Mouse (Mus musculus): ENCODE measurements around the gene Hoxa9. TPM values are rescaled to one million over a fixed set of nuclear protein-coding genes. Genes with fewer than 3 reads are reported as not detected.

Gene Hoxa9
- polyA plus RNA-seq, 1 experiment from 2014 or later, result 0.11 TPM

DNA sequence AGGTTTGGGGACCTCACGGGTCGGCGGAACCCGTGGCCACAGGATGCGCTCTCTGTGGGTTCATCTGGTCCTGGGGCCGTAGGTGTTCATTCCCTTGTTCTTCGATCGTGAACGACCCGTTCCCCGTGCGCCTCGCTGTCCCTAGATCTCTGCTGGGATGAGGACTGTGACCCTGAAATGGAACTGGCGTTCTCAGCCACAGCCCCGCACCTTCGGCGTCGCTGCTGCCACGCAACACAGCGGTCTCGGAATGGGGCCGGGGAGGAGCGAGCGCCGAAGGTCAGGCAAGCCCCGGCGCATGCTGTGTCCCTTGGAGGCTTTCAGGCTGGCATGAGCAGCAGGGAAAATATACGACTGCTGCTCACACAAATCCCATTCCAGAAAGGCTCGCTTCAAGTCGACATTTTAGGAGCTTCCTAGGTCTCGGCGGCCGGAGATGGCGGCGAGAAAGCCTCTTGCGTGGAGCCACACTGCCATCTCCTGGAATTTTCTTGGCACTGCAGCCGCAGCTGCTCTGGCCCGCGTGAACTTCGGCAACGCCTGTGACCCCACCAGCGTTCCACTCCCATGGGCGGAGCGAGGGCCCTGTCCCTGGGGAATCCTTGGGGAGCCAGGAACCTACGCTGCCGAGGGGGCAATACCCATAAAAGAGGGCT, 9.4 kb downstream of the Hoxa9 start, which contains the start of gene Hoxa7:
Gene Hoxa7 (minus strand): TSS at position 518 of the 656 bp plus-strand sequence.
- 1% methylated on average over 46 of the region's 46 CpGs for WGBS (ENCODE audit: missing documents)
- Histone ChIP-seq H3K79me2 (ENCODE audit: inconsistent target) (no peaks in the 10 kb centered on the region), H3K4me3 (ENCODE audit: inconsistent target) (peak within 1 kb of the TSS; percentile 26), H3K36me3 (ENCODE audit: inconsistent target) (no peaks in the 10 kb centered on the region), H3K27ac (no peak within 1 kb of the TSS)

- 15% methylated on average over 12 of the region's 12 CpGs for WGBS (ENCODE audit: missing documents)
- Histone ChIP-seq H3K36me3 (ENCODE audit: inconsistent target) (no peaks in the 10 kb centered on the region), H3K79me2 (ENCODE audit: inconsistent target) (no peaks in the 10 kb centered on the region), H3K4me3 (ENCODE audit: inconsistent target) (peak overlapping the region; percentile 26; the same call in 1 of the 2 replicates), H3K27ac (no peak overlapping the region)
These were observed 10.0 kb downstream of the Hoxa9 start for GRCm38 (mm10) chr6:52220865-52221310.

- Histone ChIP-seq H3K4me3 (ENCODE audit: inconsistent target) (no peak overlapping the region), H3K79me2 (ENCODE audit: inconsistent target) (no peaks in the 10 kb centered on the region), H3K27ac (no peak overlapping the region), H3K36me3 (ENCODE audit: inconsistent target) (no peaks in the 10 kb centered on the region)
- 56% methylated on average over 32 of the region's 32 CpGs for WGBS (ENCODE audit: missing documents)
These were observed 10.7 kb downstream of the Hoxa9 start for GRCm38 (mm10) chr6:52220003-52220864.

DNA sequence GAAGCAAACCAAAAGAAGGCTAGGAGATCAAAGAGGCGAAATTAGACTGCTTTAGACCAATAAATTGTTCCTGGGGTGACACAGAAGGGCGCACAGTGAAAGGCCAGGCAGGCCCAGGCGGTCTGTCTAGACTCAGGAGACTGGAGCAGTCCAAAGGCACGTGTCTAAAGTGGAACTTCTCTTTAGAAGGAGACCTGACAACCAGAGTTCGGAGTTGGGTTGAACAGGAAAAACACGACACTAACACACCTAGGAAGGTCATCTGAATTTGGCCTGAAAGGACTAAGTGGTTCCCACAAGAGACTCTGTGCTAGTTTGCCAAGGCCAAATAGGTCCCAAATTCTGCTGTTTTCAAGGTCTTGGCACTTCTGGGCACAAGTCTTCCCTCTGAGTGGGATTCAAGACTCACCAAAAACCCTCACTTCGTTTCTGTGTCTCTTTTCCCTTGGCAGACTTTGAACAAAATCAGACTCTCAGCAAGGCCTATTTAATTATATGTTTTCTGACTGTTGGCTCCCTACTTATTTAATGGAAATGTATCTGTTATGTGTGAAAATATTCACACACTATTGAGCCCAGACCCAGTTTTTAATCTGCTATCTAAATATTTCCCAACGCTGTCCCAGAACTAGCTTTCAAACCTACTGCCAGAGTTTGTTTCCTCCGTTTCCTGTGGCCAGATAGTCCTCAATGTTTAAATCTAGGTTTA, 11.5 kb downstream of the Hoxa9 start:
- H3K79me2 ChIP-seq (ENCODE audit: inconsistent target), result no peaks in the 10 kb centered on the region
- no peaks in the 10 kb centered on the region for H3K36me3 ChIP-seq (ENCODE audit: inconsistent target)
- H3K27ac ChIP-seq, result no peak overlapping the region
- 83% methylated on average over 9 of the region's 9 CpGs for WGBS (ENCODE audit: missing documents)
- H3K4me3 ChIP-seq (ENCODE audit: inconsistent target), result no peak overlapping the region

- 49% methylated on average over 14 of the region's 14 CpGs for WGBS (ENCODE audit: missing documents)
- Histone ChIP-seq H3K36me3 (ENCODE audit: inconsistent target) (no peaks in the 10 kb centered on the region), H3K79me2 (ENCODE audit: inconsistent target) (no peaks in the 10 kb centered on the region), H3K4me3 (ENCODE audit: inconsistent target) (no peak overlapping the region), H3K27ac (no peak overlapping the region)
These were observed 12.2 kb downstream of the Hoxa9 start for GRCm38 (mm10) chr6:52218643-52219215.

- no peaks in the 10 kb centered on the region for H3K36me3 ChIP-seq (ENCODE audit: inconsistent target)
- no peaks in the 10 kb centered on the region for H3K79me2 ChIP-seq (ENCODE audit: inconsistent target)
- 17% methylated on average over 23 of the region's 23 CpGs for WGBS (ENCODE audit: missing documents)
- no peak overlapping the region for H3K4me3 ChIP-seq (ENCODE audit: inconsistent target)
- H3K27ac ChIP-seq, result no peak overlapping the region
These were observed 12.8 kb downstream of the Hoxa9 start for GRCm38 (mm10) chr6:52217895-52218642.

DNA sequence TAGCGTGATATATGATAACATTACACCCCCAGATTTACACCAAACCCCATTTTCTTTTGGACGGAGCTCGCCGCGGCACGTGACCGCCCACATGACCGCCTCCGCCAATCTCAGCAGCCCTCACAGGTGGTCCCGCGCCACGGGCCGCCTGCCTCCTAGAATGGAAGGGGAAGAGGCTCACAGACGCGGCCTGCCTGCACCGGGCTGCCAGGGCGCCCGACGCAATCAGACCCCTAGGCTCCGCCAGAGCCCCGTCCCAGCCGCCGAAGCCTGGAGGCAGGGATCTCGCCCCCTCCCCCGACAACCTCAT, 13.5 kb downstream of the Hoxa9 start:
- Histone ChIP-seq H3K27ac (no peak overlapping the region), H3K4me3 (ENCODE audit: inconsistent target) (peak overlapping the region; percentile 15; the same call in 1 of the 2 replicates), H3K79me2 (ENCODE audit: inconsistent target) (no peaks in the 10 kb centered on the region), H3K36me3 (ENCODE audit: inconsistent target) (no peaks in the 10 kb centered on the region)
- WGBS (ENCODE audit: missing documents), result under 1% methylated on average over 23 of the region's 25 CpGs

GRCm38 (mm10) chr6:52216691-52217458, 14.0 kb downstream of the Hoxa9 start:
- Histone ChIP-seq H3K4me3 (ENCODE audit: inconsistent target) (peak overlapping the region; percentile 15; the same call in 1 of the 2 replicates), H3K79me2 (ENCODE audit: inconsistent target) (no peaks in the 10 kb centered on the region), H3K27ac (no peak overlapping the region), H3K36me3 (ENCODE audit: inconsistent target) (no peaks in the 10 kb centered on the region)
- WGBS (ENCODE audit: missing documents), result 2% methylated on average over 60 of the region's 60 CpGs

GRCm38 (mm10) chr6:52215771-52216535, 14.9 kb downstream of the Hoxa9 start:
- H3K36me3 ChIP-seq (ENCODE audit: inconsistent target), result no peaks in the 10 kb centered on the region
- no peaks in the 10 kb centered on the region for H3K79me2 ChIP-seq (ENCODE audit: inconsistent target)
- H3K4me3 ChIP-seq (ENCODE audit: inconsistent target), result no peak overlapping the region
- no peak overlapping the region for H3K27ac ChIP-seq
- 14% methylated on average over 30 of the region's 30 CpGs for WGBS (ENCODE audit: missing documents)

DNA sequence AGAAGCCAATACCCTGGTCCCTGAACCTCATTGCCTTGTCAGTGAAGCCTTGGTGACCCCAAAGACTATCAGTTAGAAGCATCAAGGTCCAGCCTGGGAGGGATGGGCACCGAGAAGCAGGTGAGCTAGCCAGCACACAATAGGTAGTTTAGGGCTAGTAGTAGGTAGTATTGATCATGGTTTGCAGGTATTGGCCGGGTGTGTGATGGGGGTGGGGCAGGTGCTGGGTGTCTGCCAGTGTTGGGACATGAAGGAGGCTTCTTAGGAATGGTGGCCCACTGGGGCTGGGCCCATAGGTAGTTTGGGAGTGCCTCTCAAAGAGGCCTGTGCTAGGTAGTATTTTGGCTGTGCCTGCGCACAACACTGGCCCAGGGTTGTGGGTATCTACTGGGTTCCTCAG, 15.8 kb downstream of the Hoxa9 start:
- H3K79me2 ChIP-seq (ENCODE audit: inconsistent target), result no peaks in the 10 kb centered on the region
- no peak overlapping the region for H3K27ac ChIP-seq
- 91% methylated on average over 3 of the region's 3 CpGs for WGBS (ENCODE audit: missing documents)
- H3K4me3 ChIP-seq (ENCODE audit: inconsistent target), result no peak overlapping the region
- no peaks in the 10 kb centered on the region for H3K36me3 ChIP-seq (ENCODE audit: inconsistent target)

DNA sequence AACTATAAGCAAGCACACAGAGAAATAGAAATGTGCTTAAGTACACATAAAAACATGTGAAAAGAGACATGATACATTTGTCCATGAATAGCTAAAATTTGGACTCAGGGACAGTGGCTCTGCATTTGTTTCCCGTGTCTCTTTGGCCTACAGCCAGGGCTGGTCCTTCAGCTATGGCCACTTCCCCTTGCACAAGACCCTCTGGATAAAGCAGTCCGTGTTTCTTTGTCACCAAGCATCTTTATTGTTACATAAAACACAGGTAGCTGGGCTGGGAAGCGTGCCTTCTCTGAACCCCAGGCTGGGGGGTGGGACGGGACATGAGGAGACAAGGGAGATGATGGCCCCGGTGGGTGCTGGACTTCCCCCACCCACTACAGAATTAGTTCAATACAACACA, 16.6 kb downstream of the Hoxa9 start:
- WGBS (ENCODE audit: missing documents), result 37% methylated on average over 5 of the region's 5 CpGs
- no peak overlapping the region for H3K27ac ChIP-seq
- no peaks in the 10 kb centered on the region for H3K36me3 ChIP-seq (ENCODE audit: inconsistent target)
- no peaks in the 10 kb centered on the region for H3K79me2 ChIP-seq (ENCODE audit: inconsistent target)
- H3K4me3 ChIP-seq (ENCODE audit: inconsistent target), result no peak overlapping the region

- WGBS (ENCODE audit: missing documents), result 4% methylated on average over 38 of the region's 38 CpGs
- H3K36me3 ChIP-seq (ENCODE audit: inconsistent target), result no peaks in the 10 kb centered on the region
- H3K79me2 ChIP-seq (ENCODE audit: inconsistent target), result no peaks in the 10 kb centered on the region
- no peak within 1 kb of the TSS for H3K27ac ChIP-seq
- peak within 1 kb of the TSS; percentile 41 for H3K4me3 ChIP-seq (ENCODE audit: inconsistent target)
These were observed 17.5 kb downstream of the Hoxa9 start, which contains the start of the genes Hoxa3 and Gm28308 for GRCm38 (mm10) chr6:52213119-52213986. Gene Hoxa3, minus strand, starts transcription at chr6:52213336. Gene Gm28308, minus strand, starts transcription at chr6:52213339.
